Mouse (Mus musculus) adrenal gland, postnatal 36 days (tissue): ENCODE data around the gene Cdca5. TPM values are rescaled to one million over a fixed set of nuclear protein-coding genes. Genes with fewer than 3 reads are reported as not detected.

Experiments
- DNase-seq, 2 experiments: peaks; one replicate each; pipeline ENCODE4 v3.0.0; 2021; ENCODE audit warnings: mixed read lengths in 1 of 2
- microRNA-seq: library from miRNA; unstranded; fragments of <30 nt; microRNA quantifications from one replicate; pipeline ENCODE4 v1.2.0, GENCODE M21; 2021
- total RNA-seq, 2 experiments: library from RNA; stranded (reverse); gene quantifications; 2 replicates each; pipeline ENCODE4 v1.2.3; 2021

Cdca5 gene
- total RNA-seq, 2 experiments from 2014 or later, result 1.8 to 2.2 TPM

GRCm38 (mm10) chr19:6141394-6141749 lies 56.6 kb downstream of the Cdca5 start, which contains the start of gene Arl2:
Gene Arl2, minus strand, starts transcription at chr19:6141548.
- peak; percentile 69 to 86 for DNase-seq

Small RNAs within 50 kb of the gene (microRNA-seq; reads per million reads assigned to microRNA genes)
- gene Mir6988, result 1.2 reads per million

Other genes with a start within 250 kb of the Cdca5 start
- 10 to 100 TPM; 35.5 to 52.6 TPM for gene Frmd8, start 209.7 kb upstream of the Cdca5 start, total RNA-seq
- 10 to 100 TPM in 1 of 2 experiments, 1 to 10 TPM in 1; 9.4 to 33.2 TPM for gene Slc25a45, start 207.2 kb upstream of the Cdca5 start, total RNA-seq
- gene Tigd3, start 190.8 kb upstream of the Cdca5 start, total RNA-seq, result 1 to 10 TPM in 1 of 2 experiments, under 1 TPM in 1; 0.92 to 1.4 TPM
- 100 to 1,000 TPM in 1 of 2 experiments, 10 to 100 TPM in 1; 89.6 to 120 TPM for gene Dpf2, start 172.0 kb upstream of the Cdca5 start, total RNA-seq
- 1 to 10 TPM; 6.0 to 6.2 TPM for gene Cdc42ep2, start 160.2 kb upstream of the Cdca5 start, total RNA-seq
- 10 to 100 TPM; 22.9 to 23.7 TPM for gene Pola2, start 120.8 kb upstream of the Cdca5 start, total RNA-seq
- not detected for gene Slc22a20, start 98.8 kb upstream of the Cdca5 start, total RNA-seq
- gene Capn1, start 69.1 kb upstream of the Cdca5 start, total RNA-seq, result 10 to 100 TPM; 27.9 to 35.6 TPM
- gene Syvn1, start 38.4 kb upstream of the Cdca5 start, total RNA-seq, result 10 to 100 TPM; 57.5 to 61.2 TPM
- 10 to 100 TPM; 58.2 to 58.6 TPM for gene Mrpl49, start 27.2 kb upstream of the Cdca5 start, total RNA-seq
- 1,000 to 10,000 TPM; 1,081 to 1,082 TPM for gene Fau, start 27.1 kb upstream of the Cdca5 start, total RNA-seq
- 10 to 100 TPM; 29.7 to 34.8 TPM for gene Znhit2, start 23.8 kb upstream of the Cdca5 start, total RNA-seq
- 10 to 100 TPM; 22.9 to 42.0 TPM for gene Tm7sf2, start 16.6 kb upstream of the Cdca5 start, total RNA-seq
- gene Vps51, start 7.8 kb upstream of the Cdca5 start, total RNA-seq, result 10 to 100 TPM; 51.9 to 59.8 TPM
- not detected for gene Tmem262, start 5.0 kb upstream of the Cdca5 start, total RNA-seq
- gene Gm28374, start 2.7 kb upstream of the Cdca5 start, total RNA-seq, result under 1 TPM in 1 of 2 experiments, not detected in 1; 0.83 TPM
- gene Zfpl1, start within 50 bp of the Cdca5 start, total RNA-seq, result 10 to 100 TPM; 34.2 to 37.4 TPM
- gene AC131692.1, start 9.4 kb downstream of the Cdca5 start, total RNA-seq, result not detected
- under 1 TPM in 1 of 2 experiments, not detected in 1; 0.10 TPM for gene Naaladl1, start 20.8 kb downstream of the Cdca5 start, total RNA-seq
- gene Sac3d1, start 33.7 kb downstream of the Cdca5 start, total RNA-seq, result 10 to 100 TPM; 15.4 to 17.7 TPM
- 10 to 100 TPM; 29.0 to 29.2 TPM for gene Snx15, start 43.3 kb downstream of the Cdca5 start, total RNA-seq
- 1 to 10 TPM; 1.2 to 2.0 TPM for gene Batf2, start 56.0 kb downstream of the Cdca5 start, total RNA-seq
- 10 to 100 TPM; 80.5 to 81.7 TPM for gene Arl2, start 56.6 kb downstream of the Cdca5 start, total RNA-seq
- gene Majin, start 99.4 kb downstream of the Cdca5 start, total RNA-seq, result 1 to 10 TPM; 1.7 TPM
- 10 to 100 TPM; 25.5 to 27.9 TPM for gene Gpha2, start 141.4 kb downstream of the Cdca5 start, total RNA-seq
- gene Ppp2r5b, start 150.9 kb downstream of the Cdca5 start, total RNA-seq, result 100 to 1,000 TPM in 1 of 2 experiments, 10 to 100 TPM in 1; 83.5 to 129 TPM
- 10 to 100 TPM; 30.7 to 33.3 TPM for gene Atg2a, start 156.7 kb downstream of the Cdca5 start, total RNA-seq
- gene Ehd1, start 191.7 kb downstream of the Cdca5 start, total RNA-seq, result 100 to 1,000 TPM; 119 to 188 TPM
- gene Cdc42bpg, start 221.5 kb downstream of the Cdca5 start, total RNA-seq, result 10 to 100 TPM; 22.6 to 23.5 TPM
- gene Men1, start 250.0 kb downstream of the Cdca5 start, total RNA-seq, result 10 to 100 TPM; 48.7 to 56.3 TPM